Mouse (Mus musculus) heart, embryonic 16.5 days (tissue): Measurements from ENCODE around the gene Tmc3. TPM values are rescaled to one million over a fixed set of nuclear protein-coding genes. Genes with fewer than 3 reads are reported as not detected.

Source experiments
- ATAC-seq: fragments of 200-750 bp; cut with Nextera tagmentation; replicated peaks from 2 replicates; pipeline ENCODE4 v1.8.0; 2017; ENCODE audit warnings: moderate number of reproducible peaks; ENCODE audit not compliant: insufficient read depth, low FRiP score; ENCODE audit errors: extremely low read depth
- H3K27ac ChIP-seq: fragments of 300-500 bp; sonication (generic); 2 replicates; pipeline ENCODE4 v1.5.1; 2014; ENCODE audit warnings: mild to moderate bottlenecking, low read length, control low read depth, moderate library complexity
- H3K27me3 ChIP-seq: fragments of 300-500 bp; sonication (generic); 2 replicates; pipeline ENCODE4 v1.6.1; 2014; ENCODE audit warnings: low read length, mixed read lengths; ENCODE audit not compliant: control insufficient read depth, insufficient read depth
- H3K36me3 ChIP-seq: fragments of 300-500 bp; sonication (generic); 2 replicates; pipeline ENCODE4 v1.6.1; 2014; ENCODE audit not compliant: control insufficient read depth, insufficient read depth
- H3K4me1 ChIP-seq: fragments of 300-500 bp; sonication (generic); 2 replicates; pipeline ENCODE4 v1.6.1; 2014; ENCODE audit warnings: low read length, mixed read lengths; ENCODE audit not compliant: control insufficient read depth, insufficient read depth
- H3K4me2 ChIP-seq: fragments of 300-500 bp; sonication (generic); 2 replicates; pipeline ENCODE4 v1.6.1; 2014; ENCODE audit warnings: low read depth, mild to moderate bottlenecking, control low read depth, low read length
- H3K4me3 ChIP-seq: fragments of 300-500 bp; sonication (generic); 2 replicates; pipeline ENCODE4 v1.5.1; 2014; ENCODE audit warnings: mild to moderate bottlenecking, control low read depth, low read length
- H3K9ac ChIP-seq: fragments of 300-500 bp; sonication (generic); 2 replicates; pipeline ENCODE4 v1.6.1; 2014; ENCODE audit warnings: low read length, control low read depth
- H3K9me3 ChIP-seq: fragments of 300-500 bp; sonication (generic); replicated peaks from 2 replicates; pipeline ENCODE4 v1.6.1; 2016; ENCODE audit warnings: low read length; ENCODE audit not compliant: control insufficient read depth
- WGBS: fragments of 180-500 bp; shearing (Covaris S2); extraction: QIAGEN DNeasy Blood & Tissue Kit; methylation state at CpG from one replicate; pipeline ENCODE4 v1.1.7; 2014; 5-methylcytosine and 5-hydroxymethylcytosine counted together
- polyA plus RNA-seq: library from polyadenylated mRNA; unstranded; fragments of >200 nt; fragmentation: Nextera tagmentation; extraction: Ambion mirVana; gene quantifications from 2 replicates; pipeline ENCODE4 v1.2.1, GENCODE M21; 2015

Tmc3 gene
- polyA plus RNA-seq, 1 experiment from 2014 or later: 1.4 TPM

- Histone ChIP-seq H3K4me3 (peak overlapping the region; percentile 45), H3K9ac (no peak overlapping the region), H3K9me3 (no peaks in the 10 kb centered on the region; the same call in 1 of the 2 replicates), H3K4me2 (peak overlapping the region; percentile 44), H3K4me1 (no peaks in the 10 kb centered on the region), H3K27me3 (no peaks in the 10 kb centered on the region), H3K27ac (no peak overlapping the region), H3K36me3 (no peaks in the 10 kb centered on the region)
- ATAC-seq: no peak
- WGBS: 77% methylated on average over 2 of the region's 2 CpGs
Observed at GRCm38 (mm10) chr7:83654196-83654595, 69.5 kb downstream of the Tmc3 start.

- ATAC-seq: peak; percentile 69; the same call in 1 of the 2 replicates
- Histone ChIP-seq H3K36me3 (no peaks in the 10 kb centered on the region), H3K27me3 (no peaks in the 10 kb centered on the region), H3K9ac (peak overlapping the region; percentile 49; the same call in 1 of the 2 replicates), H3K27ac (peak overlapping the region; percentile 72), H3K9me3 (no peaks in the 10 kb centered on the region; the same call in 1 of the 2 replicates), H3K4me2 (peak overlapping the region; percentile 44), H3K4me1 (no peaks in the 10 kb centered on the region), H3K4me3 (peak overlapping the region; percentile 45)
- 48% methylated on average over 5 of the region's 5 CpGs for WGBS
Observed at GRCm38 (mm10) chr7:83654938-83655630, 70.4 kb downstream of the Tmc3 start.

- no peaks in the 10 kb centered on the region for H3K36me3 ChIP-seq
- H3K4me2 ChIP-seq: no peak overlapping the region
- no peak overlapping the region for H3K4me3 ChIP-seq
- H3K9ac ChIP-seq: no peak overlapping the region
- H3K9me3 ChIP-seq: no peaks in the 10 kb centered on the region; the same call in 1 of the 2 replicates
- ATAC-seq: no peak
- H3K4me1 ChIP-seq: no peaks in the 10 kb centered on the region
- H3K27me3 ChIP-seq: no peaks in the 10 kb centered on the region
- peak overlapping the region; percentile 66 for H3K27ac ChIP-seq
- WGBS: 77% methylated on average over 1 of the region's 1 CpGs
Observed at GRCm38 (mm10) chr7:83658716-83659115, 74.0 kb downstream of the Tmc3 start.

- no peak overlapping the region for H3K4me3 ChIP-seq
- no peaks in the 10 kb centered on the region for H3K27me3 ChIP-seq
- H3K36me3 ChIP-seq: no peaks in the 10 kb centered on the region
- H3K9me3 ChIP-seq: no peaks in the 10 kb centered on the region; the same call in 1 of the 2 replicates
- peak overlapping the region; percentile 68 for H3K27ac ChIP-seq
- H3K4me2 ChIP-seq: no peak overlapping the region
- WGBS: 71% methylated on average over 9 of the region's 9 CpGs
- 0 out of 2 replicates have a peak, but pooled peaks have one; percentile 31 for ATAC-seq
- no peak overlapping the region for H3K9ac ChIP-seq
- H3K4me1 ChIP-seq: no peaks in the 10 kb centered on the region
Observed at GRCm38 (mm10) chr7:83659159-83660065, 74.7 kb downstream of the Tmc3 start.

- no peak overlapping the region for H3K27ac ChIP-seq
- no peaks in the 10 kb centered on the region for H3K36me3 ChIP-seq
- no peak overlapping the region for H3K9ac ChIP-seq
- ATAC-seq: no peak
- H3K4me1 ChIP-seq: no peaks in the 10 kb centered on the region
- H3K4me2 ChIP-seq: no peak overlapping the region
- H3K4me3 ChIP-seq: no peak overlapping the region
- H3K27me3 ChIP-seq: no peaks in the 10 kb centered on the region
- no peaks in the 10 kb centered on the region; the same call in 1 of the 2 replicates for H3K9me3 ChIP-seq
- WGBS: 83% methylated on average over 11 of the region's 11 CpGs
Observed at GRCm38 (mm10) chr7:83660273-83660691, 75.6 kb downstream of the Tmc3 start.

GRCm38 (mm10) chr7:83661031-83661430 lies 76.3 kb downstream of the Tmc3 start:
- Histone ChIP-seq H3K27ac (no peak overlapping the region), H3K9me3 (no peaks in the 10 kb centered on the region; the same call in 1 of the 2 replicates), H3K9ac (no peak overlapping the region), H3K36me3 (no peaks in the 10 kb centered on the region), H3K4me3 (no peak overlapping the region), H3K4me2 (no peak overlapping the region), H3K27me3 (no peaks in the 10 kb centered on the region), H3K4me1 (no peaks in the 10 kb centered on the region)
- no peak; the same call in 1 of the 2 replicates for ATAC-seq
- WGBS: 74% methylated on average over 10 of the region's 10 CpGs

- no peak overlapping the region for H3K9ac ChIP-seq
- H3K27ac ChIP-seq: no peak overlapping the region
- no peak overlapping the region for H3K4me2 ChIP-seq
- no peak for ATAC-seq
- WGBS: 92% methylated on average over 3 of the region's 3 CpGs
- H3K9me3 ChIP-seq: no peaks in the 10 kb centered on the region; the same call in 1 of the 2 replicates
- no peaks in the 10 kb centered on the region for H3K27me3 ChIP-seq
- no peaks in the 10 kb centered on the region for H3K36me3 ChIP-seq
- H3K4me1 ChIP-seq: no peaks in the 10 kb centered on the region
- H3K4me3 ChIP-seq: no peak overlapping the region
Observed at GRCm38 (mm10) chr7:83661763-83662162, 77.0 kb downstream of the Tmc3 start.

- Histone ChIP-seq H3K36me3 (no peaks in the 10 kb centered on the region), H3K27me3 (no peaks in the 10 kb centered on the region), H3K4me3 (no peak overlapping the region), H3K4me1 (no peaks in the 10 kb centered on the region), H3K9ac (no peak overlapping the region), H3K27ac (no peak overlapping the region), H3K4me2 (no peak overlapping the region), H3K9me3 (no peaks in the 10 kb centered on the region)
- WGBS: 73% methylated on average over 6 of the region's 6 CpGs
- no peak for ATAC-seq
Observed at GRCm38 (mm10) chr7:83662711-83663375, 78.1 kb downstream of the Tmc3 start.
